21 mouse cellular contexts compared by ENCODE assay signal in the genomic region with DNA sequence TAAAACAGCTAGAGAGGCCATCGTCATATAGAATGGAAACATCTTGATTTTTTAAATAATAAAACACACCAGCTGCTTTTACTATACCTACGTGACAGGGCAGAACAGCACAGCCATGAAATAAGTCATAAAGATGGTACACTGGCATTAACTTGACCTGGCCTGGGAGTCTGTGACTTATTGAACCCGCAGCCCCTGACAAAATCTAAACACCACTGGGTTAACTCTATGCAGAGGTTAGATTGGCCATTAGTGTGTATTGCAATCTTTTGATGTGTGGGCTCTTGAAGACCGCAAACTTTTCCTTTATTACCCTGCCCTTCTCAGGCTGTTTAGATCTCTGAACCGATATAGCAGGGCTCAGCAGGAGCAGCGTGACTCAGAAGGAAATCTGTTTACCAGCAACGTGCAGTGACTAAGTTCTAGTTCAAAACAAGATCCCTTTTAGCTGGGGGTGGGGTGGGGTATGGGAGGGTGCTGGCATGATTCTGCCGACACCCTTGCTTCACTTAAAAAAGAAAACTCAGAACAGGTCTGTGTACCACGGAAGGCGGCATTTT.
A peak's percentile ranks its signal among the peaks of the same experiment; 100 is the strongest.
DNase-seq lines count a peak whose midpoint lies in the region; ATAC-seq lines count a peak whose summit lies in the region.
"Had no signal": no experiment of that assay in that cellular context is flagged by ENCODE, and none has a peak within 500 bp of the region (broad histone marks: within the 10 kb centered on the region; RNA-seq: fewer than 3 reads in every experiment).

No protein-coding gene starts in this region.

- DNase-seq in heart, adult 11 months = peak; percentile 30
- no peak for DNase-seq in midbrain, embryonic 11.5 days (ENCODE audit: low spot score, missing footprints)
- peak; percentile 15 for DNase-seq in induced T-regulatory cell, adult 2 months (ENCODE audit: low read depth)
- DNase-seq in embryo, embryonic 10 days (ENCODE audit: low spot score) = no peak
- no peak for DNase-seq in thymus, postnatal 10 days (ENCODE audit: low spot score in 2 of 2)
- DNase-seq: adrenal gland, adult 8-10 months; cerebellum, adult 11 months; cerebellum, postnatal 25 days; gastrocnemius, adult 2 months; heart, adult 2 months; kidney, postnatal 14 days; lung, adult 18-20 months; lung, postnatal 36 days; thymus, adult 18-20 months had no signal

- no peaks in the 10 kb centered on the region for H3K9me3 ChIP-seq in heart, embryonic 12.5 days (replicated peaks)
- no peaks in the 10 kb centered on the region for H3K9me3 ChIP-seq in midbrain, embryonic 11.5 days (ENCODE audit: control insufficient read depth, low read length)
- H3K9me3 ChIP-seq in midbrain, embryonic 15.5 days = no peaks in the 10 kb centered on the region
- no peaks in the 10 kb centered on the region for H3K9me3 ChIP-seq in stomach, embryonic 16.5 days (replicated peaks; ENCODE audit: control insufficient read depth, low read length)
- H3K9me3 ChIP-seq: embryonic facial prominence, embryonic 12.5 days; hindbrain, embryonic 13.5 days; midbrain, embryonic 13.5 days had no signal

- H3K27me3 ChIP-seq in heart, embryonic 12.5 days (replicated peaks) = no peaks in the 10 kb centered on the region
- H3K27me3 ChIP-seq in midbrain, embryonic 11.5 days (ENCODE audit: control insufficient read depth, insufficient read depth, low read length) = no peaks in the 10 kb centered on the region
- no peaks in the 10 kb centered on the region for H3K27me3 ChIP-seq in midbrain, embryonic 15.5 days (replicated peaks)
- H3K27me3 ChIP-seq in stomach, embryonic 16.5 days (ENCODE audit: control insufficient read depth, insufficient read depth, low read length) = no peaks in the 10 kb centered on the region
- H3K27me3 ChIP-seq: CH12.LX; embryonic facial prominence, embryonic 12.5 days; hindbrain, embryonic 13.5 days; midbrain, embryonic 13.5 days had no signal

- H3K36me3 ChIP-seq in heart, embryonic 12.5 days = no peaks in the 10 kb centered on the region
- no peaks in the 10 kb centered on the region for H3K36me3 ChIP-seq in midbrain, embryonic 11.5 days (ENCODE audit: control insufficient read depth, insufficient read depth, low read length)
- H3K36me3 ChIP-seq in midbrain, embryonic 15.5 days (replicated peaks) = no peaks in the 10 kb centered on the region
- no peaks in the 10 kb centered on the region for H3K36me3 ChIP-seq in stomach, embryonic 16.5 days (ENCODE audit: control insufficient read depth, insufficient read depth, low read length)
- H3K36me3 ChIP-seq: embryonic facial prominence, embryonic 12.5 days; hindbrain, embryonic 13.5 days; midbrain, embryonic 13.5 days had no signal

- WGBS in heart, embryonic 12.5 days = 57% methylated on average over 10 of the region's 10 CpGs
- 56% methylated on average over 10 of the region's 10 CpGs for WGBS in midbrain, embryonic 11.5 days
- WGBS in midbrain, embryonic 15.5 days = 51% methylated on average over 10 of the region's 10 CpGs
- 43% methylated on average over 10 of the region's 10 CpGs for whole genome bisulfite sequencing in stomach, embryonic 16.5 days

- H3K9ac ChIP-seq in heart, embryonic 12.5 days = no peak overlapping the region
- H3K9ac ChIP-seq in midbrain, embryonic 11.5 days (ENCODE audit: low read length) = no peak overlapping the region
- H3K9ac ChIP-seq in midbrain, embryonic 15.5 days = no peak overlapping the region
- no peak overlapping the region for H3K9ac ChIP-seq in stomach, embryonic 16.5 days (ENCODE audit: low read length)
- H3K9ac ChIP-seq: embryonic facial prominence, embryonic 12.5 days; hindbrain, embryonic 13.5 days; midbrain, embryonic 13.5 days had no signal

- ATAC-seq in heart, embryonic 12.5 days (ENCODE audit: insufficient number of reproducible peaks, low FRiP score) = no peak
- peak; percentile 16; the same call in 1 of the 2 replicates for ATAC-seq in midbrain, embryonic 11.5 days (ENCODE audit: low FRiP score)
- ATAC-seq in midbrain, embryonic 15.5 days (replicated peaks) = no peak
- no peak for ATAC-seq in stomach, embryonic 16.5 days (ENCODE audit: insufficient read depth, low FRiP score)
- ATAC-seq: midbrain, embryonic 13.5 days had no signal

- no peak overlapping the region for H3K4me2 ChIP-seq in heart, embryonic 12.5 days
- H3K4me2 ChIP-seq in midbrain, embryonic 11.5 days = no peak overlapping the region
- no peak overlapping the region for H3K4me2 ChIP-seq in midbrain, embryonic 15.5 days
- H3K4me2 ChIP-seq in stomach, embryonic 16.5 days (ENCODE audit: low read depth, low read length) = peak overlapping the region; percentile 44
- H3K4me2 ChIP-seq: embryonic facial prominence, embryonic 12.5 days; hindbrain, embryonic 13.5 days; midbrain, embryonic 13.5 days had no signal

- H3K4me1 ChIP-seq in heart, embryonic 12.5 days (replicated peaks) = 0 out of 2 replicates have a peak, but pooled peaks cover 6% of the 10 kb centered on the region
- peaks cover 3% of the 10 kb centered on the region; the same call in 1 of the 2 replicates for H3K4me1 ChIP-seq in midbrain, embryonic 11.5 days (ENCODE audit: control insufficient read depth, insufficient read depth, low read length)
- no peaks in the 10 kb centered on the region for H3K4me1 ChIP-seq in midbrain, embryonic 15.5 days
- H3K4me1 ChIP-seq in stomach, embryonic 16.5 days (ENCODE audit: control insufficient read depth, insufficient read depth, low read length) = peaks cover 8% of the 10 kb centered on the region; the same call in 1 of the 2 replicates
- H3K4me1 ChIP-seq: embryonic facial prominence, embryonic 12.5 days had no signal

- H3K27ac ChIP-seq in heart, embryonic 12.5 days (ENCODE audit: poor library complexity, severe bottlenecking) = no peak overlapping the region
- no peak overlapping the region for H3K27ac ChIP-seq in midbrain, embryonic 11.5 days (ENCODE audit: low read depth, low read length)
- H3K27ac ChIP-seq in midbrain, embryonic 15.5 days = no peak overlapping the region
- H3K27ac ChIP-seq in stomach, embryonic 16.5 days (ENCODE audit: low read length) = no peak overlapping the region
- H3K27ac ChIP-seq: embryonic facial prominence, embryonic 12.5 days; gastrocnemius, adult 2 months; heart, adult 2 months; hindbrain, embryonic 13.5 days; midbrain, embryonic 13.5 days had no signal

- H3K4me3 ChIP-seq in heart, embryonic 12.5 days = no peak overlapping the region
- H3K4me3 ChIP-seq in midbrain, embryonic 11.5 days (ENCODE audit: low read depth, low read length) = no peak overlapping the region
- no peak overlapping the region for H3K4me3 ChIP-seq in midbrain, embryonic 15.5 days
- no peak overlapping the region for H3K4me3 ChIP-seq in stomach, embryonic 16.5 days (replicated peaks; ENCODE audit: low read length)
- H3K4me3 ChIP-seq: embryonic facial prominence, embryonic 12.5 days; gastrocnemius, adult 2 months; heart, adult 2 months; hindbrain, embryonic 13.5 days; midbrain, embryonic 13.5 days had no signal

Comparison
In these comparisons a context has a peak if more than half of its experiments do, and no peak if none do; other contexts are left out.
1. DNase-seq: peak in heart, adult 11 months (single experiment) and induced T-regulatory cell, adult 2 months (single experiment); none in midbrain, embryonic 11.5 days (single experiment), embryo, embryonic 10 days (single experiment) and thymus, postnatal 10 days (0 of 2).